Mouse (Mus musculus): ENCODE measurements around the gene Gm13288. TPM values are rescaled to one million over a fixed set of nuclear protein-coding genes. Genes with fewer than 3 reads are reported as not detected.
"Not testable (repeated sequence)": the region's sequence is repeated elsewhere in the genome, so short reads cannot be mapped to it uniquely, and the experiment has no call there.

Gene Gm13288
- total RNA-seq, 2 experiments from 2014 or later = not detected

DNA sequence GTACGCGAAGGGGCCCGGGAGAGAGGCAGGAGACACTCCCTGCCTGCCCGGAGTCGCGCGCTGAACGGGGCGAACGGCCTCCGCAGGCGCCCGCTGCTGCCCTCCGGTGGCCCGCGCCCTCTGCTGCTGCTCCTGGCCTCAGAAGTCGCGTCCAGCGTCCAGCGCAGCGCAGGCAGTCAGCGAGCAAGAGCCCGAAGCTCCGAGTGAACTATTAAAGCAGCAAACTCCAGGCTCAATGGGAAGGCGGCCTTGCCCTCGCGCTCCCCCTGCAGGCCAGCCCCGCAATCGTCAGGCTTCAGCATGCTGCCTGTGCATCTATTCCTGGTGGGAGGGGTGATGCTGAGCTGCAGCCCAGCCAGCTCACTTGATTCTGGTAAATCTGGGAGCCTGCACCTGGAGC lies 2.4 kb upstream of the Gm13288 start, which contains the start of gene Gm13287:
Gm13287 (plus strand) TSS at position 301 of the 400 bp plus-strand sequence.
- not testable (repeated sequence) for DNase-seq

DNA sequence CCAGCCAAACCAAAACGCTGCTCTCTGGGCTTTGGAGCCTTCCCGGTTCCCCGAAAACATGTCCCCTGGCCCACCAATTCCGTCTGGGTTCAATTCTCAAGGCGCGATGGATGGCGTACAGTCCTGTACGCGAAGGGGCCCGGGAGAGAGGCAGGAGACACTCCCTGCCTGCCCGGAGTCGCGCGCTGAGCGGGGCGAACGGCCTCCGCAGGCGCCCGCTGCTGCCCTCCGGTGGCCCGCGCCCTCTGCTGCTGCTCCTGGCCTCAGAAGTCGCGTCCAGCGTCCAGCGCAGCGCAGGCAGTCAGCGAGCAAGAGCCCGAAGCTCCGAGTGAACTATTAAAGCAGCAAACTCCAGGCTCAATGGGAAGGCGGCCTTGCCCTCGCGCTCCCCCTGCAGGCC lies 430 bp downstream of the Gm13288 start:
- DNase-seq = peak; percentile 30

DNA sequence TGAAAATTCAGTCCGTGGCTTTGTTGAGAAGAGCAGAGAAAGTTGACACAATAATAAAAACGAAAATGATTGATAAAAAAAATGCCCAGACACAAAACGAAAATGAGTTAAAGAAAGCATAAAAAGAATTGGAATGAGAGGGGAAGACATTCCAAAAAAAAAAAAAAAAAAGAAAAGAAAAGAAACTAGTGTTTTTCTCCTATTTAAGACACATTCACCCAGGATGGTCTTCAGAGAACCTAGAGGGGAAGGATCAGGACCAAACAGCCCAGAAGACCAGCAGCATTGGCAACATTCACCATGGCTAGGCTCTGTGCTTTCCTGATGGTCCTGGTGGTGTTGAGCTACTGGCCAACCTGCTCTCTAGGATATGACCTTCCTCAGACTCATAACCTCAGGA lies 10.6 kb downstream of the Gm13288 start, which contains the start of gene Ifna7:
Ifna7 (plus strand) TSS at position 301 of the 400 bp plus-strand sequence.
- DNase-seq = no peak

DNA sequence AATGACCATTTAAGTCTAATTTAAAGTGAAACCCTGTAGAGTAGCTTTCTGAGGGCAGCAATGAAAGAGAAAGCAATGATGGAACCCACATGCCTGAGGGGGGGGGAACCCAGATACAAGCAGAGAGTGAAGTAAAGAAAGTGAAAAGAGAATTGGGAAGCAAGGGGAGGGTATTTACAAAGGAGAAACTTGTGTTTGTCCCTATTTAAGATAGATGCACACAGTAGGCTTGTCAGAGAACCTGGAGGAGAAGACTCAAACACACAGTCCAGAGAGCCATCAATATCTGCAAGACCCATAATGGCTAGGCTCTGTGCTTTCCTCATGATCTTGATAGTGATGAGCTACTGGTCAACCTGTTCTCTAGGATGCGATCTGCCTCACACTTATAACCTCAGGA lies 14.3 kb downstream of the Gm13288 start, which contains the start of gene Ifna11:
Ifna11 (plus strand) TSS at position 301 of the 400 bp plus-strand sequence.
- DNase-seq = no peak

DNA sequence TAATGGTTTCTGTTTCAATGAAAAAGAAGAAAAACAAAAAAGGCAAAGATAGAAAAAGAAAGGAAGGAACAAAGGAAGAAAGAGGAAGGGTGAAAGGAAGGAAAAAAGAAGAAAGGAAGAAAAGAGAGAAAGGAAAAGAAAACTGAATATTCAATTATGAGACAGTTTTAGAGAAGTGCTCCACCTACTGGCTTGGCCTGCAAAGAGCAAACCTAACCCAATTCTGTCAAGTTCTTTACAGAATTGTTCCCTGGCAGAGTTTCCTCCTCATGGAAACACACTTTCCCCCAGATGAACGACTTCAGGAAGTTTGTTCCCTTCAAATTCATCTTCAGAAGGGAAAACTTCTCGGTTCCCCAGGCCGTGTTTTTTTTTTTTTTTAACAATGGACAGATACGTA lies 17.7 kb downstream of the Gm13288 start:
- no peak for DNase-seq

DNA sequence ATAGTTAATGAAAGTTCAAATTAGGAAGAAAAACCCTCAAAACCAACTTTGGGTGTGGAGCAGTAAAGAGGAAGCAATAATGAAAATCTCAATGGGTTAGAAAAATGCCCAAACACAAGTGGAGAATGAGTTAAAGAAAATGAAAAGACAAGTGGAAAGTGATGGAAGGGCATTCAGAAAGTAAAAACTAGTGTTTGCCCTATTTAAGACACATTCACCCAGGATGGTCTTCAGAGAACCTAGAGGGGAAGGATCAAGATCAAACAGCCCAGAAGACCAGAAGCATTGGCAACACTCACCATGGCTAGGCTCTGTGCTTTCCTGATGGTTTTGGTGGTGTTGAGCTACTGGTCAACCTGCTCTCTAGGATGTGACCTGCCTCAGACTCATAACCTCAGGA lies 21.8 kb downstream of the Gm13288 start, which contains the start of gene Ifna6:
Ifna6 (plus strand) TSS at position 301 of the 400 bp plus-strand sequence.
- not testable (repeated sequence) for DNase-seq

DNA sequence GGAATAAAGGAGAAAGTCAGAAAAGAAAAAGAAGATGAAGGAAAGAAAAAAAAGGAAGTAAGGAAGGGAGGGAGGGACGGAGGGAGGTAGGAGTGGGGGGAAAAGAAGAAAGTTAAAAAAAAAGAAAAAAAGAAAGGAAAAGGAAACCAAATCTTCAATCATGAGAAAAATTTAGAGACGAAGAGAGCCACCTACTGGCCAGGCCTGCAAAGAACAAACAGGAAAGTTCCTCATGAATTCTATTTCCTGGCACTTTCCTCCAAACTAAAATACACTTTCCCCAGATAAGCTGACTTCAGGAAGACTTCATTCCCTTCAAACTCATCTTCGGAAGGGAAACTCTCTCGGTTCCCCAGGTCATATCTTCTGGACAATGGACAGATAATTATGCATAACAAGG lies 25.2 kb downstream of the Gm13288 start:
- peak; percentile 13 for DNase-seq

DNA sequence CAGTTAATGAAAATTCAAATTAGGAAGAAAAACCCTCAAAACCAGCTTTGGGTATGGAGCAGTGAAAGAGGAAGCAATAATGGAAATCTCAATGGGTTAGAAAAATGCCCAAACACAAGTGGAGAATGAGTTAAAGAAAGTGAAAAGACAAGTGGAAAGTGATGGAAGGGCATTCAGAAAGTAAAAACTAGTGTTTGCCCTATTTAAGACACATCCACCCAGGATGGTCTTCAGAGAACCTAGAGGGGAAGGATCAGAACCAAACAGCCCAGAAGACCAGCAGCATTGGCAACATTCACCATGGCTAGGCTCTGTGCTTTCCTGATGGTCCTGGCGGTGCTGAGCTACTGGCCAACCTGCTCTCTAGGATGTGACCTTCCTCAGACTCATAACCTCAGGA lies 29.9 kb downstream of the Gm13288 start, which contains the start of gene Ifna5:
Ifna5 (plus strand) TSS at position 301 of the 400 bp plus-strand sequence.
- DNase-seq = not testable (repeated sequence)

DNA sequence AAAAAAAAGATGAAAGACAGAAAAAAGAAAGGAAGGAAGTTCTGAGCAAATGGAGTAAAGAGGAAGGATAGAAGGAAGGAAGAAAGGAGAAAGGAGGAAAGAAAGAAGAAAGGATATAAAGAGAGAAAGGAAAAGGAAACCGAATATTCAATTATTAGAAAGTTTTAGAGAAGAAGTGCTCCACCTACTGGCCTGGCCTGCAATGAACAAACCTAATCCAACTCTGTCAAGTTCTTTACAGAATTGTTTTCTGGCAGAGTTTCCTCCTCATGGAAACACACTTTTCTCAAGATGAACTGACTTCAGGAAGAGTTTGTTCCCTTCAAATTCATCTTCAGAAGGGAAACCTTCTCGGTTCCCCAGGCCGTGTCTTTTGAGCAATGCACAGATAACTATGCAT lies 33.5 kb downstream of the Gm13288 start:
- DNase-seq = no peak

DNA sequence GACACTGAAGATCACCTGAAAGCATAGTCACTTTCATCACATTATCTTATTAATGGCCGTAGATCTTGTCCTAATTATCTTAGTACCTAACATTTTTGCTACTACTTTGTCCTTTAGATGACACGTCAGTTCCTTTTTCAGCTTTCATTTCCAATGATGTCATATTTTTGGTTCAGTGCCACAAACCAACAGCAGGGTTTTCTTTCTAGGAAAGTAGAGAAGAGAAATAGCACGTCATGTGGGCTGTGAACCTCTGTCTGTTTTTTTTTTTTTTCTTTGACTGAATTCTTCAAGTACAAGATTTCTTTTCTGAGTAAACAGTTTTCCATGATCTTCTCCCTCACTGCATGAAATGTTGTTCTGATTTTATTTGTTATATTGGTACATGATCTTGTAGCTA lies 34.7 kb downstream of the Gm13288 start:
- no peak for DNase-seq

DNA sequence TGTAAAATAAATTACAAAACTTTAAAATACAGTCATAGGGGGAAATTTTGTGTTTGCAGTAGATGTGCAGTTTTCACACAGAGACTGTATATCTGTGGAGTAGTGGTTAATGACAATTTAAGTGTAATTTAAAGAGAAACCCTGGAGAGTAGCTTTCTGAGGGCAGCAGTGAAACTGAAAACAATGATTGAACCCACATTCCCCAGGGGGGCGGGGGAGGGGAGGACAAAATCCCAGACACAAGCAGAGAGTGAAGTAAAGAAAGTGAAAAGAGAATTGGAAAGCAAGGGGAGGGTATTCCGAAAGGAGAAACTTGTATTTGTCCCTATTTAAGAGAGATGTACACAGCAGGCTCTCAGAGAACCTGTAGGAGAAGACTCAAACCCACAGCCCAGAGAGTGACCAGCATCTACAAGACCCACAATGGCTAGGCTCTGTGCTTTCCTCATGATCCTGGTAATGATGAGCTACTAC lies 36.1 kb downstream of the Gm13288 start, which contains the start of gene Ifna4:
Ifna4 (plus strand) TSS at position 424 of the 474 bp plus-strand sequence.
- no peak for DNase-seq

DNA sequence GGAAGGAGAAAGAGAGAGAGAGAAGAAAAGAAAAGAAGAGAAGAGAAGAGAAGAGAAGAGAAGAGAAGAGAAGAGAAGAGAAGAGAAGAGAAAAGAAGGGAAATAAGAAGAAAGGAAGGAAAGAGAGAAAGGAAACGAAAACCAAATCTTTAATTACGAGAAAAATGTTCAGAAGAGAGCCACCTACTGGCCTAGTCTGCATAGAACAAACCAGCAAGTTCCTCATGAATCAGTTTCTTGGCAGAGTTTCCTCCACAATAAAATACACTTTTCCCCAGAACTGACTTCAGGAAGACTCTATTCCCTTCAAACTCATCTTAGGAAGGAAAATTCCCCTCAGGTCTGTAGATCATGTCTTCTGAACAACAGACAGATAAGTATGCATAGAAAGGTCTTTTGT lies 40.0 kb downstream of the Gm13288 start:
- DNase-seq = no peak

DNA sequence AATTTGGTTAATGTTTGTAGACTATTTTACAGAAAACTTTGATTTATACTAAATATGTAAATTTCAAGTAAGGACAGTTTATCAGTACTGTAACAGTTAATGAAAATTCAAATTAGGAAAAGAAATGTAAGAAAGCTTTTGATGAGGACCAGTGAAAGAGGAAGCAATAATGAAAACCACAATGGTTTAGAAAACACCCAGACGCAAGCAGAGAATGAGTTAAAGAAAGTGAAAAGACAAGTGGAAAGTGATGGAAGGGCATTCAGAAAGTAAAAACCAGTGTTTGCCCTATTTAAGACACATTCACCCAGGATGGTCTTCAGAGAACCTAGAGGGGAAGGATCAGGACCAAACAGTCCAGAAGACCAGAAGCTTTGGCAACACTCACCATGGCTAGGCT lies 44.4 kb downstream of the Gm13288 start, which contains the start of gene Ifna1:
Ifna1 (plus strand) TSS at position 390 of the 400 bp plus-strand sequence.
- no peak for DNase-seq

DNA sequence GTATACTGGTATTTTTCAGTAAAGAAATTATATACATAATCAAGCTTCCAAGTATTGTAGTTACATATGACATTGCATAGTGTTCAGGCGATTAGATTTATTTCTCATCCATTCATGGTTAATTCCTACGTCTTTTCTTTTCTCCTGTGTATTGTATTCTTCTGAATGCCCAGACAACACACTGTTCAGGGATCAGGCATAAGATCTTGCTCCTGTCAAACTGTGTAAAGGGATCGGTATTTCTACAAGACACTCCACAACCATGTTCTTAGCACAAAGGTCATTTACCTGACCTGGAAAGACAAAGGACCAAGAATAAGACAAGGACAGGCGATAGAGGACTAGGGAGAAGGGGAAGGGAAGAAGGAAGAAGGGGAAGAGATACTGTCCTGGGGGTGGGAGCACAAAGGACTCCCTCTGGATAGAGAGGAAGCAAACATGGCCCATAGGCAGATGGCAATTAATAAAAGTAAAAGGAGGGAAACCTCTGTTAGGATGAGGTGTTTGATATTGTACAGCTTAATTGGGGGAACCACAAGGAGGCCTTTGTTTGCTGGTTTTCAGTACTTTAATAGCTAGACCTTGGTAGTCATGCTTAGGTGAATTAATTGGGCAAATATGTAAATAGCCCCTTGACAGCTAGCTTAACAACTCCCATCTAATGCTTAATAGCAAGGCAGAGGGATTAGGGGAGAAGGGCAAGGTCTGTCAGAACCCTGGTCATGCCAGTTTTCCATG lies 45.9 kb downstream of the Gm13288 start:
- no peak for DNase-seq

Other genes starting within 250 kb of the Gm13288 start
- not detected for gene Ifna15, start 247.3 kb upstream of the Gm13288 start, total RNA-seq (2021)
- gene Ifna14, start 233.7 kb upstream of the Gm13288 start, total RNA-seq (2021) = not detected
- not detected for gene Ifna9, start 213.1 kb upstream of the Gm13288 start, total RNA-seq (2021)
- not detected for gene Ifna12, start 202.2 kb upstream of the Gm13288 start, total RNA-seq (2021)
- gene C87499, start 171.1 kb upstream of the Gm13288 start, total RNA-seq (2021) = not detected
- not detected for gene Ifna13, start 161.1 kb upstream of the Gm13288 start, total RNA-seq (2021)
- not detected for gene Ifna16, start 128.6 kb upstream of the Gm13288 start, total RNA-seq (2021)
- not detected for gene Ifna2, start 121.6 kb upstream of the Gm13288 start, total RNA-seq (2021)
- gene Ifnab, start 114.2 kb upstream of the Gm13288 start, total RNA-seq (2021) = not detected
- gene Gm26566, start 83.7 kb upstream of the Gm13288 start, total RNA-seq (2021) = under 1 TPM; 0.31 to 0.34 TPM
- 10 to 100 TPM; 57.1 to 66.3 TPM for gene Klhl9, start 83.1 kb upstream of the Gm13288 start, total RNA-seq (2021)
- gene Gm13271, start 50.7 kb upstream of the Gm13288 start, total RNA-seq (2021) = not detected
- gene Gm13283, start 45.4 kb upstream of the Gm13288 start, total RNA-seq (2021) = not detected
- gene Gm13290, start 31.7 kb upstream of the Gm13288 start, total RNA-seq (2021) = not detected
- gene Gm13289, start 28.6 kb upstream of the Gm13288 start, total RNA-seq (2021) = not detected
- not detected for gene Gm13272, start 25.7 kb upstream of the Gm13288 start, total RNA-seq (2021)
- gene Ifnz, start 23.4 kb upstream of the Gm13288 start, total RNA-seq (2021) = not detected
- gene Gm13276, start 19.8 kb upstream of the Gm13288 start, total RNA-seq (2021) = not detected
- not detected for gene Gm13277, start 16.9 kb upstream of the Gm13288 start, total RNA-seq (2021)
- gene Gm13278, start 14.0 kb upstream of the Gm13288 start, total RNA-seq (2021) = not detected
- gene Gm13275, start 11.0 kb upstream of the Gm13288 start, total RNA-seq (2021) = not detected
- gene Gm13279, start 8.1 kb upstream of the Gm13288 start, total RNA-seq (2021) = not detected
- gene Gm13285, start 5.9 kb upstream of the Gm13288 start, total RNA-seq (2021) = under 1 TPM in 1 of 2 experiments, not detected in 1; 0.21 TPM
- not detected for gene Gm13287, start 2.3 kb upstream of the Gm13288 start, total RNA-seq (2021)
- gene Ifna7, start 10.7 kb downstream of the Gm13288 start, total RNA-seq (2021) = not detected
- gene Ifna11, start 14.4 kb downstream of the Gm13288 start, total RNA-seq (2021) = not detected
- not detected for gene Ifna6, start 21.9 kb downstream of the Gm13288 start, total RNA-seq (2021)
- gene Ifna5, start 30.0 kb downstream of the Gm13288 start, total RNA-seq (2021) = not detected
- gene Ifna4, start 36.3 kb downstream of the Gm13288 start, total RNA-seq (2021) = not detected
- gene Ifna1, start 44.6 kb downstream of the Gm13288 start, total RNA-seq (2021) = not detected
- gene Ifne, start 74.7 kb downstream of the Gm13288 start, total RNA-seq (2021) = not detected